11 mouse cellular contexts compared by ENCODE assay signal in the genomic region with DNA sequence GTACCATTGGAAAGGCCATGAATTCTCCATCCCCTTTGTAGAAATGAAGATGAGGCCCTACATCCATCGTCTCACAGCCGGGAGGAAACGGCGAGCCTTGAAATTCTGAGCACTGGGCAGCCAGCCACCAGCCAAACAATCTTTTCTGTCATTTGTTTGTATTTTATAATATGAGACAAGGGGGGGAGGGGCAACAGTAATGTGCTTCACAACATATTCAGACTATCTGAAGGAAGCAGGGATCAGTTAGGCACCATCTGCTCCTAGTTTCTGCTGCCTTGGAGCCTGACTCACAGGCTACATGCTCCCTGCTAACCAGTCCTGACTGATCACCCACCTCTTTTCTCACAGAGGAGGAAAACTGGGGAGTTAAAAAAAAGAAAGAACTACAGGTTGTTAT.
A peak's percentile ranks its signal among the peaks of the same experiment; 100 is the strongest.
DNase-seq lines count a peak whose midpoint lies in the region; TF ChIP-seq lines count a peak whose summit lies in the region.
"Had no signal": no experiment of that assay in that cellular context is flagged by ENCODE, and none has a peak within 500 bp of the region (broad histone marks: within the 10 kb centered on the region; RNA-seq: fewer than 3 reads in every experiment).

No protein-coding gene starts in this region.

- H3K4me1 ChIP-seq in heart, adult 2 months (ENCODE audit: control insufficient read depth, insufficient read depth, low read length), result peaks cover 7% of the 10 kb centered on the region
- H3K4me1 ChIP-seq in heart, embryonic 10.5 days, result no peaks in the 10 kb centered on the region
- no peaks in the 10 kb centered on the region for H3K4me1 ChIP-seq in embryonic fibroblast, embryonic 13.5 days (ENCODE audit: control insufficient read depth, insufficient read depth, low read length)

- no peaks in the 10 kb centered on the region for H3K79me2 ChIP-seq in heart, adult 2 months (replicated peaks; ENCODE audit: control insufficient read depth, insufficient read depth, low read length)

- no peak overlapping the region for H3K9ac ChIP-seq in heart, adult 2 months (ENCODE audit: low read depth, low read length)
- H3K9ac ChIP-seq: embryonic facial prominence, embryonic 15.5 days had no signal

- TF ChIP-seq POLR2A in heart, adult 2 months (IDR thresholded peaks at IDR 0.05; ENCODE audit: insufficient read depth, low read depth, low read length), result no peak
- TF ChIP-seq POLR2A in embryonic fibroblast, embryonic 13.5 days (IDR thresholded peaks at IDR 0.05; ENCODE audit: low read depth, low read length), result no peak

- H3K9me3 ChIP-seq in heart, embryonic 10.5 days, result no peaks in the 10 kb centered on the region
- H3K9me3 ChIP-seq: embryonic facial prominence, embryonic 15.5 days had no signal

- peaks cover 6% of the 10 kb centered on the region for H3K36me3 ChIP-seq in heart, adult 2 months (ENCODE audit: control insufficient read depth, insufficient read depth, low read length)
- H3K36me3 ChIP-seq in heart, embryonic 10.5 days, result no peaks in the 10 kb centered on the region
- H3K36me3 ChIP-seq: embryonic facial prominence, embryonic 15.5 days had no signal

- H3K4me3 ChIP-seq in heart, adult 2 months, result no peak overlapping the region
- no peak overlapping the region for H3K4me3 ChIP-seq in heart, embryonic 10.5 days
- H3K4me3 ChIP-seq in embryonic fibroblast, embryonic 13.5 days (ENCODE audit: insufficient read depth, low read length), result no peak overlapping the region
- H3K4me3 ChIP-seq: embryonic facial prominence, embryonic 15.5 days had no signal

- peak overlapping the region; percentile 71 for H3K27ac ChIP-seq in heart, adult 2 months
- H3K27ac ChIP-seq in heart, embryonic 10.5 days, result no peak overlapping the region
- 0 out of 2 replicates have a peak overlapping the region, but pooled peaks have one; percentile 22 for H3K27ac ChIP-seq in embryonic fibroblast, embryonic 13.5 days (ENCODE audit: insufficient read depth, low read length)
- H3K27ac ChIP-seq: embryonic facial prominence, embryonic 15.5 days had no signal

- H3K27me3 ChIP-seq in heart, adult 2 months (ENCODE audit: control insufficient read depth, insufficient read depth, low read length), result no peaks in the 10 kb centered on the region
- H3K27me3 ChIP-seq in heart, embryonic 10.5 days (ENCODE audit: insufficient read depth, poor library complexity, severe bottlenecking), result no peaks in the 10 kb centered on the region
- H3K27me3 ChIP-seq: embryonic facial prominence, embryonic 15.5 days had no signal

- TF ChIP-seq EP300 in heart, adult 2 months (IDR thresholded peaks at IDR 0.05; ENCODE audit: insufficient read depth, low read depth, low read length), result no peak

- intact Hi-C loops in heart, adult 2 months (cut with DNase I), result no loop called here
- intact Hi-C loops in left cerebral cortex, postnatal 36 days (cut with DNase I), result no loop called here

- TF ChIP-seq CTCF in heart, adult 2 months (IDR thresholded peaks at IDR 0.05), result no peak
- TF ChIP-seq CTCF in embryonic fibroblast, embryonic 13.5 days (IDR thresholded peaks at IDR 0.05; ENCODE audit: borderline replicate concordance, insufficient read depth, low read length), result no peak

- DNase-seq in heart, adult 2 months, result peak in 1 of 2 experiments; percentile 23
- DNase-seq in heart, embryonic 10.5 days (ENCODE audit: low spot score), result no peak
- peak; percentile 10 to 25 for DNase-seq in left cerebral cortex, adult 18-20 months (ENCODE audit: low spot score in 2 of 2)
- DNase-seq in left cerebral cortex, postnatal 36 days (ENCODE audit: low spot score in 2 of 2), result no peak
- DNase-seq in lung, postnatal 10 days, result peak; percentile 89
- DNase-seq in MN1 (ENCODE audit: low spot score), result no peak
- no peak for DNase-seq in thymus, adult 18-20 months
- DNase-seq: cerebellum, adult 18-20 months; thymus, postnatal 25 days had no signal

- WGBS in heart, adult 2 months, result 43% methylated on average over 4 of the region's 4 CpGs
- WGBS in heart, embryonic 10.5 days, result 95% methylated on average over 4 of the region's 4 CpGs

Comparison
In these comparisons a context has a peak if more than half of its experiments do, and no peak if none do; other contexts are left out.
1. DNase-seq: peak in left cerebral cortex, adult 18-20 months (2 of 2) and lung, postnatal 10 days (single experiment); none in heart, embryonic 10.5 days (single experiment), left cerebral cortex, postnatal 36 days (0 of 2), MN1 (single experiment) and thymus, adult 18-20 months (0 of 2).